Mouse (Mus musculus): ENCODE data around the gene Tmprss9.

DNA sequence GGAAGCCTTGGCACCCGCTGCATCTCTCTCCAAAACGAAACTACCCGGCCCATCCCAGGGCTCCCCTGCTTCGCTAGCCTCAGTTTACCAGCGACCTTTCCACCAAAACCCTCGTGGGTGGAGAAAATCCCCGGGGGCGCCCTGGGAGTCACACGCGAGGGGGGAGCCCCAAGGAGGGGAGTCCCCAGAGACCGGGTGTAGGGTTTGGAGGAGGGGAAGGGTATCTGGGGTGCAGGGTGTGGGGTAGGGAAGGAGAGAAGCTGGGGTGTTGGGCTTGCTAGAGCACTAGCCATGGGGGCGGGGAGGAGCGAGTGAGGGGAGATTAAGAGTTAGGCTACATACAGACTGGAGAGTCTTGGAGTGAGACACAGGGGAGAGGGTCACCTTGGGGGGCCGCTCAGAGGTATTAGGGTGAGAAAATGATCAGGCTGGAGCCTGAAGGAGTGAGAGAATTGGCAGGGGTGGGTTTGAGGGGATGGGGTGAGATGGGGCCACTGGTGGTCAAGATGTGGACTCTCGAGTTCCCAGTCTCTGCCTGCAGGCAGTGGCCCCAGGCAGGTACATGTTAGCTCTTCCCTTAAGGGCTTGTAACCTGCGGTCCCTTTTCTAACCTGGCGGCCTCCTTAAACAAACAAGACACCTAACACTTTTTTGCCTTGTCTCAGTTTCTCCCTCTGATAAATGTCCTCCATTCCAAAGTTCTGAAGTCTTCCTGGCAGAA, 61.2 kb downstream of the Tmprss9 start:
- TF ChIP-seq CTCF (IDR thresholded peaks at IDR 0.05; ENCODE audit: control insufficient read depth, insufficient read depth, insufficient replicate concordance, low read depth, low read length) = no peak
- no peak for TF ChIP-seq POLR2A (IDR thresholded peaks at IDR 0.05; ENCODE audit: control insufficient read depth, low read depth, low read length)

Data from testis, adult 2 months (tissue).